Mouse (Mus musculus) hindbrain, embryonic 16.5 days (tissue): ENCODE results near the gene Ubtd2. TPM values are rescaled to one million over a fixed set of nuclear protein-coding genes. Genes with fewer than 3 reads are reported as not detected.

Source experiments
- ATAC-seq: fragments of 200-750 bp; cut with Nextera tagmentation; 2 replicates; pipeline ENCODE4 v1.8.0; 2017; ENCODE audit warnings: moderate TSS enrichment, moderate library complexity
- H3K27ac ChIP-seq: fragments of 300-500 bp; sonication (generic); 2 replicates; pipeline ENCODE4 v1.5.1; 2014; ENCODE audit warnings: low read depth, mild to moderate bottlenecking, control low read depth, low read length, moderate library complexity
- H3K27me3 ChIP-seq: fragments of 300-500 bp; sonication (generic); replicated peaks from 2 replicates; pipeline ENCODE4 v1.6.1; 2014; ENCODE audit warnings: low read length; ENCODE audit not compliant: control insufficient read depth, insufficient read depth
- H3K36me3 ChIP-seq: fragments of 300-500 bp; sonication (generic); 2 replicates; pipeline ENCODE4 v1.6.1; 2014; ENCODE audit warnings: mild to moderate bottlenecking, low read length, moderate library complexity, mixed read lengths; ENCODE audit not compliant: control insufficient read depth, insufficient read depth
- H3K4me1 ChIP-seq: fragments of 300-500 bp; sonication (generic); 2 replicates; pipeline ENCODE4 v1.6.1; 2014; ENCODE audit warnings: low read depth, low read length; ENCODE audit not compliant: control insufficient read depth, insufficient read depth
- H3K4me2 ChIP-seq: fragments of 300-500 bp; sonication (generic); 2 replicates; pipeline ENCODE4 v1.6.1; 2014; ENCODE audit warnings: mild to moderate bottlenecking, low read length, control low read depth, moderate library complexity
- H3K4me3 ChIP-seq: fragments of 300-500 bp; sonication (generic); 2 replicates; pipeline ENCODE4 v1.5.1; 2014; ENCODE audit warnings: mild to moderate bottlenecking, low read length, control low read depth, moderate library complexity
- H3K9ac ChIP-seq: fragments of 300-500 bp; sonication (generic); 2 replicates; pipeline ENCODE4 v1.6.1; 2014; ENCODE audit warnings: low read depth, mild to moderate bottlenecking, control low read depth, low read length, moderate library complexity
- H3K9me3 ChIP-seq: fragments of 300-500 bp; sonication (generic); 2 replicates; pipeline ENCODE4 v1.6.1; 2014; ENCODE audit warnings: mild to moderate bottlenecking, low read length, moderate library complexity; ENCODE audit not compliant: control insufficient read depth
- WGBS: fragments of 180-500 bp; shearing (Covaris S2); extraction: QIAGEN DNeasy Blood & Tissue Kit; methylation state at CpG from one replicate; pipeline ENCODE4 v1.1.7; 2014; 5-methylcytosine and 5-hydroxymethylcytosine counted together
- polyA plus RNA-seq: library from polyadenylated mRNA; unstranded; fragments of >200 nt; fragmentation: Nextera tagmentation; extraction: Ambion mirVana; gene quantifications from 2 replicates; pipeline ENCODE4 v1.2.1, GENCODE M21; 2015

Gene Ubtd2
- polyA plus RNA-seq, 1 experiment from 2014 or later: 36.8 TPM

DNA sequence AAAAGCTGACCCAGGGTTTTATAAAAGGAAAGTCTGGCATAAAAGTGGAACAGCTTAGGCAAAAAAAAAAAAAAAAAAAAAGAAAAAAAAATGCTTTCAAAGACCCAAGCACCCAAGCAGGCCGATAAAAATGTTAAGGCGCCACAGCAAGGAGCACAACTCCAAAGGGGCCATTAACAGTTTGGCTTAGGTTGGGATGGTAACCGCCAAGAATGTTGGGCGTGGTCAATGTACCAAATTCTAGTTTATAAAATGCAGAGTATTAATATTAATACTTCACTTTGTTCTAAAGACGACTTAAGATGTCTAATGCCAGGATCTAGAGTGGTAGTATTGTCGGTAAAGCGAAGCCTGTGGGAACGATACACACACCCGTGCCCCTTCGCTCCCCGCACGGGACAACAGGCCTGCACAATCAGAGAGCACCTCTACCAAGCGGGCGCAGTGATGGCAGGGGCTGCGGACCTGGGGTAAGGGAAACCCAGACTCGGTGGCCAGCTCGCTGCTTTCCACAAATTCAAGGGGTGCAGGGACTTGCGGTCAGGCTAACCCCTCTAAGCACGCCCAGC, 855 bp upstream of the Ubtd2 start:
- Histone ChIP-seq H3K36me3 (no peaks in the 10 kb centered on the region), H3K27ac (peak overlapping the region; percentile 89), H3K9ac (peak overlapping the region; percentile 79), H3K4me1 (peaks cover 17% of the 10 kb centered on the region), H3K9me3 (no peaks in the 10 kb centered on the region), H3K4me2 (peak overlapping the region; percentile 97), H3K27me3 (no peaks in the 10 kb centered on the region), H3K4me3 (peak overlapping the region; percentile 63)
- 2% methylated on average over 18 of the region's 19 CpGs for WGBS
- ATAC-seq: no peak

DNA sequence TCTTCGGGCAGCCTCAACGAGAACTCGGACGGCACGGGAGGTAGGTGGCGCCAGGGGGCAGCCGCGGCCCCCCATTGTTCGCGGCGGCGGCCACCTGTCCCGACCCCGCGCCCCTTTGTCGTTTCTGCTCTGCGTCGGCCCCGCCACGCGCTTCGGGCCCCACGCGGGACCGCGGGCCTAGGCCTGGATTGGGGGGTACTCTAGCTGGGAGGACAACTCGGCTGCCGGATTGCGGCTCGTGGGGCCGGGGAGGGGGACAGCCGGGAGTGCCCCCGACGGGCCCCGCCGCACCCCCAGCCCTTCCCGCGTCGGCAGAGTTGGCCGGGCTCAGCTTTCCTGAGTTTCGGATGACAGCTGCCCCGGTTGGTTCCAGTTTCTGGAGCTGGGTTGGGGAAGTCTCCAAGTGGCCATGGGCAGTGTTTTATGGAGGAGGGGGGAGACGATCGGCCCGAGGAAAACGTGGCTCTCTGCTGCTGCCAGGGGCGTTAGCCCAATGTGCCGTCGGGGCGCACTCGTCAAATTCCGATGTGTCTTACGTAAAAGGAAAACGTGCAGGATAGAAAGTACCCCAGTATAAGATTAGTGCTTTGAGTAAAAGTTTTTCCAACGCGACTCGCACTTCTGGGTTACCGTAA, 454 bp downstream of the Ubtd2 start:
- no peaks in the 10 kb centered on the region for H3K27me3 ChIP-seq
- H3K27ac ChIP-seq: peak overlapping the region; percentile 89
- no peaks in the 10 kb centered on the region for H3K36me3 ChIP-seq
- H3K4me3 ChIP-seq: peak overlapping the region; percentile 63
- WGBS: under 1% methylated on average over 55 of the region's 58 CpGs
- peak overlapping the region; percentile 79 for H3K9ac ChIP-seq
- H3K4me1 ChIP-seq: peaks cover 17% of the 10 kb centered on the region
- peak overlapping the region; percentile 97 for H3K4me2 ChIP-seq
- no peaks in the 10 kb centered on the region for H3K9me3 ChIP-seq
- ATAC-seq: no peak; the same call in 1 of the 2 replicates

DNA sequence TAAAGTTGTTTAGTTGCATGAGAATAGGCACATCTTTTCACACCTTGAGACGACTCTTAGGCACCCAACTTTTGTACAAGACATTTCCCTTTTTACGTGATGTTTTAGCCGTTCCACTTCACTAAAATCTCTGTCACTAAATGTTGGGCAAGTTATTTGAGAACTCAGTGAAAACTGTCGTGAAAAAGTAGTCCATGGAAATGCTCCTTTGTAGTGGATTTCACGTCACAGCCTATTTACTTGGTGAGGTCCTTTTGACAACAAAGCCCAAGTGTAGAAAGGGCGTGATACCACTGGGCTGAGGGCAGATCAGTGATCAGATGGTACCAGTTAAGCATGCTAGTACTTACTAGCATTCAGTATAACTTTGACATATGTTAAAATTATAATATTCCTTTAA, 1.2 kb downstream of the Ubtd2 start:
- peak overlapping the region; percentile 97 for H3K4me2 ChIP-seq
- no peak overlapping the region for H3K9ac ChIP-seq
- H3K4me3 ChIP-seq: peak overlapping the region; percentile 63
- 9% methylated on average over 6 of the region's 6 CpGs for WGBS
- ATAC-seq: no peak
- no peak overlapping the region for H3K27ac ChIP-seq
- no peaks in the 10 kb centered on the region for H3K27me3 ChIP-seq
- no peaks in the 10 kb centered on the region for H3K36me3 ChIP-seq
- H3K4me1 ChIP-seq: peaks cover 17% of the 10 kb centered on the region
- no peaks in the 10 kb centered on the region for H3K9me3 ChIP-seq

DNA sequence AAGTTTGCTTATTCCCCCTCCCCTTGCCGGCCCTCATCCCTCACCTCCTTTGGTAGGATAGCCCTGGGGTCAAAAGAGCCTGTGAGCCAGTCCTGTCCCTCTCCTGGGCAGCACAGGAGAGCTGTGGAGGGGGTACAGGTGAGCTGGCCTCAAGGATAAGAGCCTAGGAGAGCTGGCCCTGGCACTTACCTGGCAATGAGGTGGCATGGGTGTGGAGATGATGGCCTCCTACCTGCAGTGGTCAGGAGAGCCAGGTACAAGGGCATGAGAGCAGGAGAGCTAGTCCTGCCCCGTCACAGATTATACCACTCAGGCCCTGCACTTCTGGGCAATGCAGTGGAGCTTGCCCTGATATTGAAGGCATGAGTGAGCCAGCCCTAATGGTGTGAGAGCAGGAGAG, 9.1 kb downstream of the Ubtd2 start:
- WGBS: 58% methylated on average over 2 of the region's 2 CpGs
- Histone ChIP-seq H3K4me2 (no peak overlapping the region), H3K27ac (no peak overlapping the region), H3K4me1 (no peaks in the 10 kb centered on the region), H3K36me3 (no peaks in the 10 kb centered on the region), H3K9me3 (no peaks in the 10 kb centered on the region), H3K9ac (no peak overlapping the region; the same call in 1 of the 2 replicates), H3K4me3 (no peak overlapping the region), H3K27me3 (no peaks in the 10 kb centered on the region)
- peak; percentile 37; the same call in 1 of the 2 replicates for ATAC-seq

DNA sequence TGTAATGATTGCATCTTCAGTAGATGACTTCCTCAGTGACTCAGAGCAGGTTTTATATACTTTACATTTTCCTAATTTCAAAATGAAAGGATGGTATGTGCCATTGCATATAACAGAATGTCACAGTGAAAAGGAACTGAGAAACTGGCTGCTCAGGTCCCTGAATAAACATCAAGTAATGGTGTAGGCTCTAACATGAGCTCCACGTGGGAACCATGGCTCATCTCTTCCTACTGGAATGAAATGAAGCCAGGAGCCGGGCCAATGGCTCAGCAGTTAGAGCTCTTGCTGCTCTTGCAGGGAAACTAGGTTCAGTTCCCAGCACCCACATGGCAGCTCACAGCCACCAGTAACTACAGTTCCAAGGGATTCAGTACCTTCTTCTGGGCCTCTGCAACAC, 16.8 kb downstream of the Ubtd2 start:
- no peak overlapping the region for H3K27ac ChIP-seq
- no peak for ATAC-seq
- WGBS: 78% methylated on average over 2 of the region's 2 CpGs
- no peaks in the 10 kb centered on the region for H3K27me3 ChIP-seq
- H3K36me3 ChIP-seq: no peaks in the 10 kb centered on the region
- no peak overlapping the region for H3K4me2 ChIP-seq
- no peak overlapping the region for H3K4me3 ChIP-seq
- no peak overlapping the region for H3K9ac ChIP-seq
- no peaks in the 10 kb centered on the region for H3K9me3 ChIP-seq
- H3K4me1 ChIP-seq: no peaks in the 10 kb centered on the region

DNA sequence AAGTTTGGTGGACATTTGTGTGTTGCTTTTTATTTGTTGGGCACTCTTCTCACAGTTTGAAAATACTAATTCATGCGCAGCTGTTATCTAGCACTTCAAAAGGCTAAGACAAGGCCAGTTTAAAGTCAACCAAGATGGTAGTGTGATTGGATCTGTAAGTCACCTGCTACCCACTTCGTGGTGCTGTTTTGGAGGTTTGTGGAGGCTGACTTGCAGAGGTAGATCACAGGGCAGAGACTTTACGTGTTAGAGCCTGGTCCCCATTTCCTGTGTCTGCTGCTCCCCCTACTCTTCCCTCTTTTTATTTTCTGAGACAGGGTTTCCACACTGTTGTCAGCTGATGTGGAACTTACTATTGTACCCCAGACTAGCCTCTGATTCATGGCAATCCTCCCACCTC, 19.6 kb downstream of the Ubtd2 start:
- no peak overlapping the region for H3K4me2 ChIP-seq
- H3K4me1 ChIP-seq: no peaks in the 10 kb centered on the region
- ATAC-seq: no peak
- no peak overlapping the region for H3K27ac ChIP-seq
- no peaks in the 10 kb centered on the region for H3K9me3 ChIP-seq
- H3K9ac ChIP-seq: no peak overlapping the region
- H3K4me3 ChIP-seq: no peak overlapping the region
- 86% methylated on average over 3 of the region's 3 CpGs for WGBS
- no peaks in the 10 kb centered on the region for H3K36me3 ChIP-seq
- no peaks in the 10 kb centered on the region for H3K27me3 ChIP-seq

DNA sequence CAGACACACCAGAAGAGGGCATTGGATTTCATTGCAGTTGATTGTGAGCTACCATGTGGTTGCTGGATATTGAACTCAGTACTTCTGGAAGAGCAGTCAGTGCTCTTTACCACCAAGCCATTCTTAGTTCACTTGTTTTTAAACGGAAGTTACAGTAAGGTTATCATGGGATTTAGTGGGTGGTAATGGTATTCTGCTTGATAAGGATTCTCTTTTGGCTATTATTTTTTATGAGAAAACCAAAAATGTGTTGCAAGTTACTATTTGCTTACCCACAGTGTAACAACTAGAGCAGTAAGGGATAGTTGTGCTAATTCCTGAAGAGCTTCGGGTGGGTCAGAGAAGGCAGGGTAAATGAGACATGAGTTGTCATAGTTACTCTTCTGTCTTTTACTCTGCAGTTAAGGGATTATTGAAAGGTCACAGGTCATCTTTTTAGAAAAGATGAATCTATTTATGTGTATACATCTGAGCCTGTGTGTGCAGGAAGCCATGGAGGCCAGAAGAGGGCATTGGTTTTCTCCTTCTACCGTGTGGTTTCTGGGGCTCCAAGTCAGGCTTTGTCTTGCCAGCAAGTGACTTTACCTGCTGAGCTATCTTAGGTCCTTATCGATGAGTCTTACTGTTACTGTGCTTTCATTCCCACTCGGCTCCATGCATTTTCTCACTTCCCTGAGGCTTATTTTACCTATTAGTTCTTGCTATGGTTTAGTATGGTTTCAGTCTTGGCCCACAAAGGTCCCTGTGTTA, 20.5 kb downstream of the Ubtd2 start:
- H3K4me1 ChIP-seq: no peaks in the 10 kb centered on the region
- no peak for ATAC-seq
- H3K27me3 ChIP-seq: no peaks in the 10 kb centered on the region
- H3K36me3 ChIP-seq: no peaks in the 10 kb centered on the region
- H3K9me3 ChIP-seq: no peaks in the 10 kb centered on the region
- H3K4me2 ChIP-seq: no peak overlapping the region
- WGBS: 87% methylated on average over 5 of the region's 5 CpGs
- H3K4me3 ChIP-seq: no peak overlapping the region
- H3K9ac ChIP-seq: no peak overlapping the region
- H3K27ac ChIP-seq: no peak overlapping the region

DNA sequence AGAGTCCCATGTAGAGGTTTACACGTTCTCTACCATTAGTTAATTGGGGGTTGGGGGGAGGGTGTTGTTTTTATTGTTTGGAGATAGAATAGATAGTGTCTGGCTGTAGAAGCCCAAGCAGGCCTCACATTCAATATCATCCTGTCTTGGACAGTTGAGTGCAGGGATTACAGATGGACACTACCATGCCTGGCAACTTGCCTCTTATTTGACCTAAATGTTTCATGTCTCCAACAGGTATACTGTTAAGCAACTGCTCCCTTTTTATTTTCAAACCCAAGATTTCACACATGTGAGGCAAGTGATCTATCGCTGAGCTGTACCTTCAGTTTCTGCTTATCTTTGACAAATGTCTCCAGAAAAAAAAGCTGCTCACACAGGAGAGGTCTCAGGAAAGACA, 26.4 kb downstream of the Ubtd2 start:
- H3K9me3 ChIP-seq: no peaks in the 10 kb centered on the region
- 78% methylated on average over 2 of the region's 2 CpGs for WGBS
- no peak overlapping the region for H3K9ac ChIP-seq
- no peaks in the 10 kb centered on the region for H3K4me1 ChIP-seq
- no peak overlapping the region for H3K4me3 ChIP-seq
- no peak for ATAC-seq
- no peak overlapping the region for H3K27ac ChIP-seq
- no peaks in the 10 kb centered on the region for H3K27me3 ChIP-seq
- H3K4me2 ChIP-seq: no peak overlapping the region
- no peaks in the 10 kb centered on the region for H3K36me3 ChIP-seq

DNA sequence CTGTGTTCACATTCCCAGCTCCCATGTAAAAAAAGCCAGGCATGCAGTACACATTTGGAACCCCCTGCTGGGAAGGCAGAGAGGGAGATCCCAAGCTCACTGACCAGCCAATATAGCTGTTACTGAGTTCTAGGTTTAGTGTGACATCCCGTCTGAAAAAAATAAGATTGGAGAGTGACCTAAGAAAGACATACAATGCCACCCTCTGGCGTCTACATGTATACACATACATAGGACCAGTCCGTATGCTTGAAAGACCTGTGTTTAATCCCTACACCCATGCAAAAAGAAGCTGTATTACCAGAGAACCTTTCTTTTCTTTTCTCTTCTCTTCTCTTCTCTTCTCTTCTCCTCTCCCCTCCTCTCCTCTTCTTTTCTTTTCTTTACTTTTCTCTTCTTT, 30.1 kb downstream of the Ubtd2 start:
- no peak overlapping the region for H3K4me3 ChIP-seq
- H3K4me1 ChIP-seq: no peaks in the 10 kb centered on the region
- H3K27me3 ChIP-seq: no peaks in the 10 kb centered on the region
- ATAC-seq: no peak
- no peak overlapping the region for H3K9ac ChIP-seq
- no peak overlapping the region for H3K27ac ChIP-seq
- H3K4me2 ChIP-seq: no peak overlapping the region
- H3K9me3 ChIP-seq: no peaks in the 10 kb centered on the region
- WGBS: 84% methylated on average over 3 of the region's 3 CpGs
- no peaks in the 10 kb centered on the region for H3K36me3 ChIP-seq
